Mouse (Mus musculus) splenic B cell, adult 2 months (primary cell): ENCODE measurements around the gene Ncan.
"Not testable (repeated sequence)": the region's sequence is repeated elsewhere in the genome, so short reads cannot be mapped to it uniquely, and the experiment has no call there.

Source experiments
- DNase-seq: peaks from one replicate; pipeline ENCODE4 v3.0.0-alpha.2; 2011; ENCODE audit warnings: low read depth, low spot score
- H3K27me3 ChIP-seq: 2 replicates; pipeline ENCODE4 v1.6.1; 2012; ENCODE audit warnings: mild to moderate bottlenecking, low read length, moderate library complexity, mixed read lengths; ENCODE audit not compliant: control insufficient read depth, poor library complexity, insufficient read depth, severe bottlenecking
- H3K36me3 ChIP-seq: 2 replicates; pipeline ENCODE4 v1.6.1; 2012; ENCODE audit warnings: mild to moderate bottlenecking, low read length, moderate library complexity, mixed read lengths; ENCODE audit not compliant: control insufficient read depth, poor library complexity, insufficient read depth, severe bottlenecking

The Ncan gene

DNA sequence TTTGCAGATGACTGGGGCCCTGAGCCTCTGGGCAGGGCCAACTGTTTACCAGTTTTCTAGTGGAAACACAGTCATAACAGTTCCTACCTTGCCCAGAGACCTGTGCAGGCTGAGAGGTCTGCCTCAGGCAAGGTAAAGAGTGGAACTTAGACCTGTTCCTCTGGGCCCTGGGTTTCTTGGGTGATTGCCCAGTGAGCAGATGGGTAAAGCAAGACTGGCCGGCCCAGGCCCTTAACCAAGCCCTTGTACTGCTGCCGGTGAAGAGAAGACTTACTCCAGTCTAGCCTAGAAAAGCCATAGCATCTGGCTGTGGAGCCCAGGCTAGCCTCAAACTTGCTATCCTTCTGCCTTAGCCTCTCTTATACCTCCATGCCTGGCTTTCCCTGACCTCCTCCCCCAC is 38.7 kb downstream of the Ncan start:
- H3K27me3 ChIP-seq = no peaks in the 10 kb centered on the region; the same call in 1 of the 2 replicates
- DNase-seq = no peak
- H3K36me3 ChIP-seq = no peaks in the 10 kb centered on the region

DNA sequence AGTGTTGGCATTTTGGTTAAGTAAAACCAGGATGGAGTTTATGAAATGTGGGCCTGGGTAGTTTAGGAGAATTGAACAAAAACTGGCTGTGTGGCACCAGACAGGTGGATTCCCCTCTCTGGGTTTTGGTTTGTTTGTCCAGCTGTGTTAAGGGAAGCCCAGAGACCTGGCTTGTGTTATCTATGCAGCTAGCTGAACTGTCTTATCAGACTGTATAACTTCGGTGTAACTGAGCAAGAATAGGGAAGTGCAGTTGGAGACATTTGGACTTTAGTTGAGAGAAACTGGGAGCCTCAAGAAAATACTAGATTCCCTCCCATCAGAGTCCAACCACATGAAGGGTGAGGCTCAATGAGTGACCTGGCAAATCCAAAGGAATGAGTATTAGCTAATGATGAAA is 47.0 kb downstream of the Ncan start:
- H3K36me3 ChIP-seq = no peaks in the 10 kb centered on the region
- DNase-seq = no peak
- no peaks in the 10 kb centered on the region for H3K27me3 ChIP-seq

DNA sequence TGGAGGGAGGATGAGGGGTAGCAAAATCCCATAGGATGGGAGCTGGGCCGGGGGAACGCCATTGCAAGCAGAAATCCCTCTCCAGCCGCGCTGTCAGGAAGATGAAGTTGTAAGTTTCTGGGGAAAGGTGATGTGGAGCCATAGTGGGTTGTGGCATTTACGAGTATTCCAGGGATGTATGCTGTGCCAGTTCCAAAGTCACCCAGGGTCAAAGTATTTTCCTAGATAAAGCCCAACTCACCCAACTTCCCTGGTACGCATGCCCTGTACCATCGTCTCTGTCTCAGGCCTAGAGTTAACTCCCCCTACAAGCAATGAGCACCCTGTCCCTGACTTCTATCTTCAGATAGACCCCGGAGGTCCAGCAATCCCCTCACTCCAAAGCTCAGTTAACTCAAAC is 47.6 kb downstream of the Ncan start:
- no peaks in the 10 kb centered on the region for H3K36me3 ChIP-seq
- H3K27me3 ChIP-seq = no peaks in the 10 kb centered on the region
- DNase-seq = no peak

DNA sequence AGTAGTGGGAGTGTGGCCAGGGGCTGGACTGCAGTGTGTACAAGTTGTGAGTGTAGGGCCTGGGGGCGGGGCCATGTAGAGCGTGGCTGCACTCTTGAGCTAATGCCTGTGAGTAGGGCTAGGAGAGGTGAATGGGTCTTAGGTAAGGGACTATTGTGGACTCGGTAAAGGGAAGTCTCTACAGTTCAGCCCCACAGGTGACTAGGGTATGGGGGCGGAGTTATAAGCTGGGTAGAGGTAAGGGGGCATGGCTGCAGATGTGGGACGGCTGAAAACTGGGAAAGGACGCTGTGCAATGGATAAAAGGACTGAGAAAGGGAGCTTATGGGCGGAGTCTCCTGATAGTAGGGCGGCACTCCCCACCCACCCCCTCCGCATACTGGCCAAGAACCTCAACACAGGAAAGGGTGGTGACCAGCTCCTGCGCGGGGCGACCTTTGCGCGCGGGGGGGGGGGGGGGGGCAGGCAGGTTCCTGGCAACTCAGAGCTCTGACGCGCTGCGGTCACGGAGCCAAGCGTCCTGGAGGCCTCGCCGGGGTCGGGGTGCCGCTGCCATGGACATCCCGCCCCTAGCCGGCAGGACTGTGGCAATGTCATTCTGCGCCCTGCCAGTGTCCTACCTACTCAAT is 48.1 kb downstream of the Ncan start, which contains the start of gene Tm6sf2:
Gene Tm6sf2 (plus strand): TSS at position 484 of the 629 bp plus-strand sequence.
- Histone ChIP-seq H3K27me3 (no peaks in the 10 kb centered on the region), H3K36me3 (no peaks in the 10 kb centered on the region)
- no peak for DNase-seq

DNA sequence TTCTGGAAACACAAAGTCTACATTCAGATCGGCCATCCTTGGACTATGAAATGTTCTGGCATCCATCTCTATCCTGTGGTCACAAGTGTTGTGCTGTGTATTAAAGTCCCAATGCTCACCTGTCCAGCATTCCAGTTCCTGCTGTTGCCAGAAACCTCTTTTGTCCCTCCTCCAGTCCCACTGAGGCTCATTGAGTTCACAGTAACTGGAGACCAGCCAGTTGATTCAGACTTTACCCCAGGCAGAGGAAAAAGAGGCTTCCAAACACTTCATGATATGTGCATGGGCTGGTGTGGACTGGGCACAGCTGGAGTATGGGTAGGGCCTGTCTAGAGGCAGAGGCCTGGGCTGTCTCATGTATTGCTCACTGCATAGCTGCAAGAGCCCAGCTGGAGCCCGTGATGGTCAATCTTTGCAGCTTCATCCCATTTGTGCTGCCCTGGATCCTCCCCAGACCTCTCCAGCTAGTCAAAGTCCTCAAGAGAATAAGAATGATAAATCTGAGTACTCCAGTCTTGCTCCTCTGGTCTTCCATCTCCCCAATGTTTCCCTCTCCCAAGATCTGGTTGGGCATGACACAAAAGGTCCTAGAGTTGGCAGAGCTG is 48.7 kb downstream of the Ncan start:
- no peaks in the 10 kb centered on the region for H3K36me3 ChIP-seq
- H3K27me3 ChIP-seq = no peaks in the 10 kb centered on the region
- no peak for DNase-seq

DNA sequence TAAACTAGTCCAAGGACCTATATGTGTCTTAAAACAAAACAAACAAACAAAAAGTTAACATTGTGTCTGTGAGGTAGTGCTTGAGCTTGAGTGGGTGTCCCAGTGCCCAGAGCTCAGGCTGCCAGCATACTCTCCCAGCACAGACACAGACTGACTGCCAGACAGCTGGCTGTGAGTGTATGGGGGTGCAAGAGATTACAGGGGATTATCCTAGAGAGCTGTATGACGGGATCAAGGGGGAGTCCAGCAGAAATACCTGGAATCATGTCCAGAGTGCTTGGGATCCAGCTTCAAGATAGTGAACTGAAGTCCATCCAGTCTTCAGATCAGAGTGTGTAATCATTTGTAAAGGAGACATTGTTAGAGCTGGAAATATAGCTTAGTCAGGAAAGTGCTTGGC is 63.0 kb downstream of the Ncan start:
- Histone ChIP-seq H3K27me3 (no peaks in the 10 kb centered on the region), H3K36me3 (peaks cover 8% of the 10 kb centered on the region; the same call in 1 of the 2 replicates)
- DNase-seq = no peak

DNA sequence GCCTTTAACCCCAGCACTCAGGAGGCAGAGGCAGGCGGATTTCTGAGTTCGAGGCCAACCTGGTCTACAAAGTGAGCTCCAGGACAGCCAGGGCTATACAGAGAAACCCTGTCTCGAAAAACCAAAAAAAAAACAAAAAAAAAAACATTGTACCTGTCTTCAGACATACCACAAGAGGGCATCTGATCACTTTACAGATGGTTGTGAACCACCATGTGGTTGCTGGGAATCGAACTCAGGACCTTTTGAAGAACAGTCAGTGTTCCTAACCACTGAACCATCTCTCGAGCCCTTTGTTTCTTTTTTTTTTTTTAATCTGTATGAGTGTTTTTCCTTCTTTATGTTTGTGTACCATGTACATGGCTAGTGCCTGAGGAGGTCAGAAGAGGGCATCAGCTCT is 70.2 kb downstream of the Ncan start:
- H3K36me3 ChIP-seq, H3K27me3 ChIP-seq, DNase-seq: not testable (repeated sequence)

DNA sequence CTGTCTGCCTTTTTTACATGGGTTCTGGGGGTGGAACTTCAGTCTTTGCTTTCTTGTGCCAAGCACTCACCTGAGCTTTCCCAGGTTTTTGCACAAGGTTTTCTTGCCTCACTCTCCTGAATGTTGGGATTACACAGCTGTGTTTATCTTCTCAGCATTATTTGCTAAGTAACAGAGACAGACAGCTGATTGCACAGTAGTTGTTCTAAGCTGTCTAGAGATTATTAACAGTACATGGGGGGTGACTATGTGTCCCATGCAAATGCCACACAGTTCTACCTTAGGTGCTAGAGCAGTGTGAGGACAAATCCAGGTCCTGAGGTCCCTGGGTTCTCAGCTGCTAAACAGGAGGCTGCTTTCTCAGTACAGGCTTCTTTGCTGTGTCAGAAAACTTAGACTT is 71.0 kb downstream of the Ncan start:
- Histone ChIP-seq H3K27me3 (no peaks in the 10 kb centered on the region), H3K36me3 (peaks cover 2% of the 10 kb centered on the region)
- no peak for DNase-seq

DNA sequence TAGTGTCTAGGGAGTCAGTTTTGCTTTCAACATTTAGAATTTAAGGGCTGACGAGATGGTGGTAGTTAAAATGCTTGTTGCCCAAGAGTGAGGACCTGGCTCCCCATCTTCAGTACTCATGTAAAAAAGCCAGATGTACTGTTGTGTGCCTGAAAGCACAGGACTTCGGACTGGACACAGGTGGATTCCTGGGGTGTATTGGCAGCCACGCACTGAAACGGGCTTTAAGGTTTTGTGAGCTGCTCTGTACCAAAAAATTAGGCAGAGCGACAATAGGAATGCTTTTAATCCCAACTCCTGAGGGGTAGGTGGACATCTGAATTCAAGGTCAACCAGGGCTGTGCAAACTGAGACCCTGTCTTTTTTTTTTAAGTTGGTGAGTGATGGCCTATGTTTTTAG is 76.7 kb downstream of the Ncan start:
- H3K36me3 ChIP-seq = no peaks in the 10 kb centered on the region
- no peaks in the 10 kb centered on the region for H3K27me3 ChIP-seq
- no peak for DNase-seq
